Mouse (Mus musculus) CH12.LX (cell line): Measurements from ENCODE around the gene 1700123K08Rik.
"Not testable (repeated sequence)": the region's sequence is repeated elsewhere in the genome, so short reads cannot be mapped to it uniquely, and the experiment has no call there.

Source experiments
- CTCF ChIP-seq, 2 experiments: IDR thresholded peaks in 1 of 2; conservative IDR thresholded peaks in 1 of 2; 2 replicates each; pipeline ENCODE4 v1.5.1; 2011 to 2012; ENCODE audit warnings: low read depth in 2 of 2, low read length in 2 of 2, improper control_type of control experiment in 1 of 2, inconsistent platforms in 1 of 2, mild to moderate bottlenecking in 1 of 2, moderate library complexity in 1 of 2
- HCFC1 ChIP-seq: IDR thresholded peaks from 2 replicates; pipeline ENCODE4 v1.6.1; 2012; ENCODE audit warnings: low read depth, mild to moderate bottlenecking, inconsistent platforms, low read length, improper control_type of control experiment
- TBP ChIP-seq: conservative IDR thresholded peaks from 2 replicates; pipeline ENCODE4 v1.6.1; 2011; ENCODE audit warnings: low read depth, low read length, improper control_type of control experiment

GRCm38 (mm10) chr5:138564612-138565011, at the start of gene 1700123K08Rik:
- TF ChIP-seq CTCF (conservative IDR thresholded peaks at IDR 0.05 in 1 of 2, IDR thresholded peaks at IDR 0.05 in 1 of 2; ENCODE audit: low read depth in 2 of 2, low read length in 2 of 2); HCFC1; TBP: not testable (repeated sequence)
